Mouse (Mus musculus) lung, adult 2 months (tissue): ENCODE measurements at regions not wholly inside any gene's neighbourhood (a gene's known extent, or its start where the extent isn't known, plus 50 kb on each side); places are given as distances from the start of the nearest gene placed in this dataset.

ENCODE experiments used
- CTCF ChIP-seq: fragments of 200-500 bp; IDR thresholded peaks from 2 replicates; pipeline ENCODE4 v1.5.1; 2011; ENCODE audit warnings: mild to moderate bottlenecking, low read length, control low read depth; ENCODE audit not compliant: insufficient read depth
- POLR2A ChIP-seq: fragments of 200-500 bp; IDR thresholded peaks from 2 replicates; pipeline ENCODE4 v1.6.1; 2011; ENCODE audit warnings: low read depth, mild to moderate bottlenecking, control low read depth, low read length, borderline replicate concordance; ENCODE audit errors: extremely low read depth

DNA sequence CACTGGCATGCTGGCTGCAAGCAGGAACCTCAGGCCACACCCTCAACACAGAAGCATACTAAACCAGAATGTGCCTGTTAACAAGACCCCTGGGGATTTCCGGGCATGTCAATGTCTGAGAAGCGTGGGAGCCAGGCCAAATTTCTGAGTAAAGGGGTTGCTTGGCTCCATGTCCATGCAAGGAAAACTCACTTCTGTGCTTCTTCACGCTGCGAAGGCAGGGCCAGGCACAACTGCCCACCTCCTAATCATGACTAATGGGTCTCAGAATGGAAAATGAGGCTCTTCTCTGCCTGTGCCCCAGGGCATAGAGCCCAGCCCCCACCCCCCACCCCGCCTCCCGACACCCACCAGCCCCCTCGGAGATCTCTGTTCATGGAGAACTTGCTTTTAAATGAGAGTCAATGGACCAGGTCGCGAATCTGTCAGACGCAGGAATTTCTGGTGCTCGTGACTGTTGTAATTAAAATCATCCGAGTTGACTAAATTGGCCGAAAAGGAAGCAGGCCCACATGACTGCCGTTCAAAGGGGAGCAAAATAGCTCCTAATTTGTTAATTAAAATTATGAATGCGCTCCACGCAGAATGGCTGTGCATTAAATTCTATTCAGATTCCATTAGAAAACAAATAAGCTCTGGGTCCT, 152.2 kb downstream of the H2al1j start:
- no peak for TF ChIP-seq POLR2A
- no peak for TF ChIP-seq CTCF
